Mouse (Mus musculus) ovary, postnatal 14 days (tissue): ENCODE measurements around the gene Casq1.
"Not testable (repeated sequence)": the region's sequence is repeated elsewhere in the genome, so short reads cannot be mapped to it uniquely, and the experiment has no call there.

ENCODE experiments used
- DNase-seq: peaks from one replicate; pipeline ENCODE4 v3.0.0; 2022; ENCODE audit warnings: low spot score

The Casq1 gene

GRCm38 (mm10) chr1:172219451-172220406, at the start of gene Casq1:
Casq1 (minus strand) TSS chr1:172219868.
- DNase-seq, result no peak

GRCm38 (mm10) chr1:172261477-172262078, 41.9 kb upstream of the Casq1 start, which contains the start of gene Igsf8:
Igsf8 (plus strand) TSS chr1:172261641.
- no peak for DNase-seq

GRCm38 (mm10) chr1:172258314-172258713, 38.6 kb upstream of the Casq1 start, which contains the start of gene Atp1a4:
Atp1a4 (minus strand) TSS chr1:172258414.
- no peak for DNase-seq

- DNase-seq, result no peak
Measured at GRCm38 (mm10) chr1:172247679-172248078, 28.0 kb upstream of the Casq1 start.

GRCm38 (mm10) chr1:172247216-172247615, 27.5 kb upstream of the Casq1 start:
- DNase-seq, result no peak

GRCm38 (mm10) chr1:172244645-172245044, 25.0 kb upstream of the Casq1 start:
- DNase-seq, result not testable (repeated sequence)

GRCm38 (mm10) chr1:172243547-172244205, 24.0 kb upstream of the Casq1 start:
- DNase-seq, result no peak

- no peak for DNase-seq
Measured at GRCm38 (mm10) chr1:172242401-172242800, 22.7 kb upstream of the Casq1 start.

- DNase-seq, result no peak
Measured at GRCm38 (mm10) chr1:172240945-172241708, 21.5 kb upstream of the Casq1 start.

GRCm38 (mm10) chr1:172229215-172229614, 9.5 kb upstream of the Casq1 start:
- DNase-seq, result no peak

- no peak for DNase-seq
Measured at GRCm38 (mm10) chr1:172228209-172228608, 8.5 kb upstream of the Casq1 start.

GRCm38 (mm10) chr1:172221297-172222063, 1.8 kb upstream of the Casq1 start:
- DNase-seq, result no peak

GRCm38 (mm10) chr1:172220414-172220813, 746 bp upstream of the Casq1 start:
- no peak for DNase-seq

GRCm38 (mm10) chr1:172218164-172218910, 1.3 kb downstream of the Casq1 start:
- DNase-seq, result no peak

GRCm38 (mm10) chr1:172217148-172217547, 2.5 kb downstream of the Casq1 start:
- DNase-seq, result peak; percentile 96

- no peak for DNase-seq
Measured at GRCm38 (mm10) chr1:172214748-172215147, 4.9 kb downstream of the Casq1 start.

GRCm38 (mm10) chr1:172213771-172214170, 5.9 kb downstream of the Casq1 start:
- no peak for DNase-seq

- no peak for DNase-seq
Measured at GRCm38 (mm10) chr1:172212776-172213175, 6.9 kb downstream of the Casq1 start.

- no peak for DNase-seq
Measured at GRCm38 (mm10) chr1:172207111-172207584, 12.5 kb downstream of the Casq1 start.
